Mouse (Mus musculus) liver, adult 10 weeks (tissue): ENCODE results near the gene Olfr229. TPM values are rescaled to one million over a fixed set of nuclear protein-coding genes. Genes with fewer than 3 reads are reported as not detected.

Experiments used
- polyA plus RNA-seq: library from polyadenylated mRNA; stranded (reverse); fragments of 350-450 nt; fragmentation: Illumina TruSeq; extraction: RNeasy Lipid Tissue Mini Kit (QIAGEN cat#74804); gene quantifications from one replicate; pipeline ENCODE4 v1.2.3, GENCODE M21; 2014; ENCODE audit warnings: low read depth, low replicate concordance

The Olfr229 gene
- polyA plus RNA-seq, result not detected

GRCm38 (mm10) chr9:39907036-39907435 is at the start of gene Olfr229:
Olfr229 (plus strand) TSS chr9:39907336.

GRCm38 (mm10) chr9:39866122-39866521 is 41.0 kb upstream of the Olfr229 start, which contains the start of gene Olfr972:
Olfr972 (plus strand) TSS chr9:39866422.

DNA sequence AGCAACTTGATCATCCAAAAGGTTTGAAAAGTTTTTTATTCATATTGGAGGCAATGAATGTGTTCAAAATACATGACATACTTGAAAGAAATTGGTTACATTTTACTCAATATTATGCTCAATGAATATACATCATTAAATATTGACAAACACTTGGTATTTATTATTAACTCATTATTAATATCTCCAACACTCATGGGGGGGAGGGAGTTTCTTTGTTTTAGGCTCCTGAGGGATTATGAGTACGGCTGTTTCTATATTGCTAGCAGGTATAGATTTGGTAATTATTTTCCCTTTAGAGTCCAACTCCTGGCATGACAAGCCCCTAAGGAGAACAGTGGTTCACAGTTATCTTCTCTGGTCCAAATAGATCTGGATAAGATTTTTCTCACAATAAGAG is 30.1 kb downstream of the Olfr229 start, which contains the start of gene Olfr974:
Gene Olfr974 (plus strand): TSS at position 301 of the 400 bp plus-strand sequence.

DNA sequence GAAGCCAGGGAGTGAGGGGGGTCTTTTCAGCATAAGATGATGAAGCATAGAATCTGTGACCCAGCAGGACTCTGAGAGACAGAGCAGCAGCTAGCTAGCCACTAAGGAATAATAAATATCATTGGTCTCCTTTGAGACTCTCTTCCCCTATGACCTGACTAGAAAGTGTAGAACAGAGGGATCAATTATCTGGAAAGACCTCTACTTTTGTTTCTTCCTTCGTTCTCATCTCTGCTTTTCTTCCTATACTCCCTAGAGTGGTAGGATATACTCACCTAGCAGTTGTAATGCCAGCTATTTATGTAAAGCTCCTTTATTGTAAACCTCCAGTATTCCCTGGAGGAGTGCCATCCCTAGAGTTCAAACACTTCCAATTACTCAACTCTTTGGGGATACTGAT is 44.8 kb downstream of the Olfr229 start, which contains the start of gene Olfr975:
Gene Olfr975 (minus strand): TSS at position 101 of the 400 bp plus-strand sequence.

DNA sequence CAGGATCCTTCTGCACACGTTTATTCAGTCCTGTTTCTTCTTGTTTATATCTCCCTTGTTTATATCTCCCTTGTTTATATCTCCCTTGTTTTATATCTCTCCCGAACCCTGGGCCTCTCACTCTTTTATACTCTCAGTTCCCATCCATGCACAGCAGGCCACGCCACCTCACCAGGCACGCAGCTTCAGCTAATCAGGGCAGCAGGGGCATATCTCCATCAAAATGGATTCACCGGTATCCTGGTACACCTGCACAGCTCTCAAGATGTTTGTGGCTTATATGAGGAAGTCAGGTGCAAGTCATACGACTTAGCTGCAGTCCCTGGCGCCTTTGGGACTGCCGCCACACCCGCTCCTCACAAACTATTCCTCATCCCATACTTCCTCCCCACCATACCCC is 53.9 kb downstream of the Olfr229 start, which contains the start of gene Olfr976:
Gene Olfr976 (minus strand): TSS at position 101 of the 400 bp plus-strand sequence.

Other genes starting within 250 kb of the Olfr229 start
- gene Olfr963, start 240.1 kb upstream of the Olfr229 start, polyA plus RNA-seq, result not detected
- not detected for gene Olfr149, start 200.2 kb upstream of the Olfr229 start, polyA plus RNA-seq
- gene Olfr965, start 196.0 kb upstream of the Olfr229 start, polyA plus RNA-seq, result not detected
- not detected for gene Olfr150, start 176.4 kb upstream of the Olfr229 start, polyA plus RNA-seq
- gene Olfr967, start 161.1 kb upstream of the Olfr229 start, polyA plus RNA-seq, result not detected
- gene Olfr968, start 124.1 kb upstream of the Olfr229 start, polyA plus RNA-seq, result not detected
- gene Olfr969, start 116.4 kb upstream of the Olfr229 start, polyA plus RNA-seq, result not detected
- not detected for gene Olfr970, start 98.5 kb upstream of the Olfr229 start, polyA plus RNA-seq
- gene Olfr971, start 70.5 kb upstream of the Olfr229 start, polyA plus RNA-seq, result not detected
- gene Olfr972, start 40.9 kb upstream of the Olfr229 start, polyA plus RNA-seq, result not detected
- gene Olfr974, start 30.2 kb downstream of the Olfr229 start, polyA plus RNA-seq, result not detected
- gene Olfr975, start 44.7 kb downstream of the Olfr229 start, polyA plus RNA-seq, result not detected
- not detected for gene Olfr976, start 53.8 kb downstream of the Olfr229 start, polyA plus RNA-seq
- gene Olfr978, start 84.8 kb downstream of the Olfr229 start, polyA plus RNA-seq, result not detected
- gene Olfr979, start 96.1 kb downstream of the Olfr229 start, polyA plus RNA-seq, result not detected
- not detected for gene Olfr980, start 102.2 kb downstream of the Olfr229 start, polyA plus RNA-seq
- gene Olfr981, start 114.1 kb downstream of the Olfr229 start, polyA plus RNA-seq, result not detected
- gene Olfr982, start 166.5 kb downstream of the Olfr229 start, polyA plus RNA-seq, result not detected
- gene Olfr983, start 186.3 kb downstream of the Olfr229 start, polyA plus RNA-seq, result not detected
- not detected for gene Olfr984, start 206.9 kb downstream of the Olfr229 start, polyA plus RNA-seq
- not detected for gene Olfr985, start 222.8 kb downstream of the Olfr229 start, polyA plus RNA-seq
- not detected for gene Tmem225, start 240.8 kb downstream of the Olfr229 start, polyA plus RNA-seq